Mouse (Mus musculus) lung, adult 2 months (tissue): ENCODE measurements around the gene Nlrp1a.

Source experiments
- CTCF ChIP-seq: fragments of 200-500 bp; IDR thresholded peaks from 2 replicates; pipeline ENCODE4 v1.5.1; 2011; ENCODE audit warnings: mild to moderate bottlenecking, low read length, control low read depth; ENCODE audit not compliant: insufficient read depth
- POLR2A ChIP-seq: fragments of 200-500 bp; IDR thresholded peaks from 2 replicates; pipeline ENCODE4 v1.6.1; 2011; ENCODE audit warnings: low read depth, mild to moderate bottlenecking, control low read depth, low read length, borderline replicate concordance; ENCODE audit errors: extremely low read depth

DNA sequence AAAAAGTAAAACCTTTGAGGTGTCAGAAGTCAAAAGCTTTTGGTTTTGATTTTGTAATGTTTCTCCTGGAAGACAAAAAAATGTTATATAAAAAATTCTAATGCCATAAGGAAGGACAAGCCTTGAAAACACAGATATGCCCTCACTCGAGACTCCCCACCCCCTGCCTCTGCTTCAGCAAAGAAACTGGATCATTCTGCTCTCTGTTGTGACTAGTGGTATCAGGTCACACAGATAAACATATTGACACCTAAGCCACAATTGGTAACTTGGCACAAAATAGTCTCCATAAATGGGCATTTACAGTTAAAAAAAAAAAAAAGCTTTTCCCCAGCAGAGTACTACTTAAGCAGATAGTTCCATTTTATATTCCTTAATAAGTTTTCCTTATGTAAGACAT, 68.2 kb downstream of the Nlrp1a start:
- no peak for TF ChIP-seq CTCF
- TF ChIP-seq POLR2A = no peak
